Mouse (Mus musculus): ENCODE data around the gene Aak1. TPM values are rescaled to one million over a fixed set of nuclear protein-coding genes. Genes with fewer than 3 reads are reported as not detected.
A peak's percentile ranks its signal among the peaks of the same experiment; 100 is the strongest.

Aak1 gene
- polyA plus RNA-seq, 1 experiment from 2014 or later = 37.3 TPM

GRCm38 (mm10) chr6:86900546-86900945 lies 51.2 kb downstream of the Aak1 start:
- H3K4me2 ChIP-seq = no peak overlapping the region
- H3K4me1 ChIP-seq (replicated peaks) = peaks cover 14% of the 10 kb centered on the region
- H3K27ac ChIP-seq (replicated peaks) = no peak overlapping the region
- no peak overlapping the region for H3K4me3 ChIP-seq
- no peak for ATAC-seq (ENCODE audit: low read depth)
- H3K9me3 ChIP-seq = no peaks in the 10 kb centered on the region
- no peaks in the 10 kb centered on the region for H3K27me3 ChIP-seq
- H3K36me3 ChIP-seq = no peaks in the 10 kb centered on the region
- no peak overlapping the region for H3K9ac ChIP-seq
- 93% methylated on average over 3 of the region's 3 CpGs for WGBS

- Histone ChIP-seq H3K27me3 (no peaks in the 10 kb centered on the region), H3K27ac (replicated peaks) (no peak overlapping the region), H3K4me2 (no peak overlapping the region), H3K36me3 (no peaks in the 10 kb centered on the region), H3K4me3 (no peak overlapping the region), H3K4me1 (replicated peaks) (0 out of 2 replicates have a peak, but pooled peaks cover 5% of the 10 kb centered on the region), H3K9ac (no peak overlapping the region), H3K9me3 (no peaks in the 10 kb centered on the region)
- WGBS = 91% methylated on average over 2 of the region's 2 CpGs
- no peak for ATAC-seq (ENCODE audit: low read depth)
Observed at GRCm38 (mm10) chr6:86905500-86905899, 56.2 kb downstream of the Aak1 start.

GRCm38 (mm10) chr6:86907191-86907590 lies 57.9 kb downstream of the Aak1 start:
- no peak overlapping the region for H3K27ac ChIP-seq (replicated peaks)
- ATAC-seq (ENCODE audit: low read depth) = no peak
- no peaks in the 10 kb centered on the region for H3K27me3 ChIP-seq
- H3K4me1 ChIP-seq (replicated peaks) = 0 out of 2 replicates have a peak, but pooled peaks cover 5% of the 10 kb centered on the region
- no peak overlapping the region for H3K9ac ChIP-seq
- no peak overlapping the region for H3K4me2 ChIP-seq
- H3K4me3 ChIP-seq = no peak overlapping the region
- H3K9me3 ChIP-seq = no peaks in the 10 kb centered on the region
- WGBS = 94% methylated on average over 2 of the region's 2 CpGs
- no peaks in the 10 kb centered on the region for H3K36me3 ChIP-seq

- Histone ChIP-seq H3K36me3 (no peaks in the 10 kb centered on the region), H3K4me2 (no peak overlapping the region), H3K27me3 (no peaks in the 10 kb centered on the region), H3K27ac (replicated peaks) (no peak overlapping the region), H3K4me1 (replicated peaks) (0 out of 2 replicates have a peak, but pooled peaks cover 5% of the 10 kb centered on the region), H3K9me3 (no peaks in the 10 kb centered on the region), H3K9ac (no peak overlapping the region), H3K4me3 (no peak overlapping the region)
- WGBS = 66% methylated on average over 5 of the region's 5 CpGs
- ATAC-seq (ENCODE audit: low read depth) = no peak
Observed at GRCm38 (mm10) chr6:86908561-86909150, 59.3 kb downstream of the Aak1 start.

GRCm38 (mm10) chr6:86909881-86910280 lies 60.6 kb downstream of the Aak1 start:
- WGBS = 91% methylated on average over 7 of the region's 7 CpGs
- ATAC-seq (ENCODE audit: low read depth) = no peak
- no peak overlapping the region for H3K4me3 ChIP-seq

GRCm38 (mm10) chr6:86916157-86916820 lies 67.0 kb downstream of the Aak1 start:
- Histone ChIP-seq H3K9ac (no peak overlapping the region), H3K4me1 (replicated peaks) (peaks cover 13% of the 10 kb centered on the region), H3K27ac (replicated peaks) (no peak overlapping the region), H3K27me3 (no peaks in the 10 kb centered on the region), H3K4me2 (no peak overlapping the region), H3K36me3 (no peaks in the 10 kb centered on the region), H3K4me3 (no peak overlapping the region), H3K9me3 (no peaks in the 10 kb centered on the region)
- ATAC-seq (ENCODE audit: low read depth) = no peak
- 83% methylated on average over 5 of the region's 5 CpGs for WGBS

More at GRCm38 (mm10) chr6:86909881-86910280, 60.6 kb downstream of the Aak1 start:
- Histone ChIP-seq H3K4me2 (no peak overlapping the region), H3K9ac (no peak overlapping the region), H3K27me3 (no peaks in the 10 kb centered on the region), H3K4me1 (replicated peaks) (0 out of 2 replicates have a peak, but pooled peaks cover 2% of the 10 kb centered on the region), H3K9me3 (no peaks in the 10 kb centered on the region), H3K27ac (replicated peaks) (no peak overlapping the region), H3K36me3 (no peaks in the 10 kb centered on the region)

GRCm38 (mm10) chr6:86917231-86917630 lies 67.9 kb downstream of the Aak1 start:
- H3K27me3 ChIP-seq = no peaks in the 10 kb centered on the region
- 71% methylated on average over 4 of the region's 4 CpGs for WGBS
- H3K4me3 ChIP-seq = no peak overlapping the region
- H3K27ac ChIP-seq (replicated peaks) = no peak overlapping the region
- ATAC-seq (ENCODE audit: low read depth) = no peak
- H3K9ac ChIP-seq = no peak overlapping the region
- no peaks in the 10 kb centered on the region for H3K36me3 ChIP-seq
- H3K4me1 ChIP-seq (replicated peaks) = peaks cover 13% of the 10 kb centered on the region
- H3K9me3 ChIP-seq = no peaks in the 10 kb centered on the region
- H3K4me2 ChIP-seq = no peak overlapping the region

GRCm38 (mm10) chr6:86918058-86918835 lies 68.9 kb downstream of the Aak1 start:
- Histone ChIP-seq H3K9ac (no peak overlapping the region), H3K9me3 (no peaks in the 10 kb centered on the region), H3K36me3 (no peaks in the 10 kb centered on the region), H3K27ac (replicated peaks) (no peak overlapping the region), H3K4me2 (no peak overlapping the region), H3K4me3 (no peak overlapping the region), H3K27me3 (no peaks in the 10 kb centered on the region), H3K4me1 (replicated peaks) (peaks cover 13% of the 10 kb centered on the region)
- no peak for ATAC-seq (ENCODE audit: low read depth)
- 81% methylated on average over 7 of the region's 7 CpGs for WGBS

- Histone ChIP-seq H3K27ac (replicated peaks) (no peak overlapping the region), H3K27me3 (no peaks in the 10 kb centered on the region), H3K4me3 (no peak overlapping the region), H3K9ac (no peak overlapping the region), H3K4me2 (no peak overlapping the region), H3K36me3 (peaks cover 17% of the 10 kb centered on the region), H3K4me1 (replicated peaks) (peaks cover 9% of the 10 kb centered on the region), H3K9me3 (no peaks in the 10 kb centered on the region)
- peak; percentile 40; the same call in 1 of the 2 replicates for ATAC-seq (ENCODE audit: low read depth)
- 15% methylated on average over 4 of the region's 4 CpGs for WGBS
Observed at GRCm38 (mm10) chr6:86921880-86922279, 72.6 kb downstream of the Aak1 start.

GRCm38 (mm10) chr6:86924746-86925145 lies 75.4 kb downstream of the Aak1 start:
- Histone ChIP-seq H3K27me3 (no peaks in the 10 kb centered on the region), H3K27ac (replicated peaks) (no peak overlapping the region), H3K9me3 (no peaks in the 10 kb centered on the region), H3K36me3 (peaks cover 44% of the 10 kb centered on the region), H3K4me2 (no peak overlapping the region), H3K9ac (no peak overlapping the region), H3K4me1 (replicated peaks) (no peaks in the 10 kb centered on the region), H3K4me3 (no peak overlapping the region)
- WGBS = 91% methylated on average over 4 of the region's 4 CpGs
- ATAC-seq (ENCODE audit: low read depth) = no peak

GRCm38 (mm10) chr6:86934541-86934940 lies 85.2 kb downstream of the Aak1 start:
- no peak overlapping the region for H3K9ac ChIP-seq
- 70% methylated on average over 5 of the region's 5 CpGs for WGBS
- H3K36me3 ChIP-seq = peaks cover 53% of the 10 kb centered on the region
- no peaks in the 10 kb centered on the region for H3K27me3 ChIP-seq
- no peak overlapping the region for H3K4me3 ChIP-seq
- no peak for ATAC-seq (ENCODE audit: low read depth)
- 0 out of 2 replicates have a peak, but pooled peaks cover 13% of the 10 kb centered on the region for H3K9me3 ChIP-seq
- no peaks in the 10 kb centered on the region for H3K4me1 ChIP-seq (replicated peaks)
- no peak overlapping the region for H3K27ac ChIP-seq (replicated peaks)
- no peak overlapping the region for H3K4me2 ChIP-seq

GRCm38 (mm10) chr6:86939797-86940196 lies 90.5 kb downstream of the Aak1 start:
- Histone ChIP-seq H3K9ac (no peak overlapping the region), H3K4me2 (no peak overlapping the region), H3K4me3 (no peak overlapping the region), H3K9me3 (0 out of 2 replicates have a peak, but pooled peaks cover 13% of the 10 kb centered on the region), H3K4me1 (replicated peaks) (no peaks in the 10 kb centered on the region), H3K27me3 (no peaks in the 10 kb centered on the region), H3K36me3 (peaks cover 73% of the 10 kb centered on the region), H3K27ac (replicated peaks) (no peak overlapping the region)
- ATAC-seq (ENCODE audit: low read depth) = no peak
- WGBS = 93% methylated on average over 7 of the region's 7 CpGs

Measured in neural tube, embryonic 13.5 days (tissue).